Mouse (Mus musculus) testis, adult 2 months (tissue): ENCODE measurements around the gene Whamm.

Experiments used
- CTCF ChIP-seq: fragments of 200-500 bp; IDR thresholded peaks from 2 replicates; pipeline ENCODE4 v1.5.1; 2012; ENCODE audit warnings: low read depth, mild to moderate bottlenecking, inconsistent platforms, low read length, moderate library complexity; ENCODE audit not compliant: control insufficient read depth, insufficient read depth, insufficient replicate concordance
- POLR2A ChIP-seq: fragments of 200-500 bp; IDR thresholded peaks from 2 replicates; pipeline ENCODE4 v1.6.1; 2012; ENCODE audit warnings: low read depth, mild to moderate bottlenecking, inconsistent platforms, low read length, moderate library complexity; ENCODE audit not compliant: control insufficient read depth

DNA sequence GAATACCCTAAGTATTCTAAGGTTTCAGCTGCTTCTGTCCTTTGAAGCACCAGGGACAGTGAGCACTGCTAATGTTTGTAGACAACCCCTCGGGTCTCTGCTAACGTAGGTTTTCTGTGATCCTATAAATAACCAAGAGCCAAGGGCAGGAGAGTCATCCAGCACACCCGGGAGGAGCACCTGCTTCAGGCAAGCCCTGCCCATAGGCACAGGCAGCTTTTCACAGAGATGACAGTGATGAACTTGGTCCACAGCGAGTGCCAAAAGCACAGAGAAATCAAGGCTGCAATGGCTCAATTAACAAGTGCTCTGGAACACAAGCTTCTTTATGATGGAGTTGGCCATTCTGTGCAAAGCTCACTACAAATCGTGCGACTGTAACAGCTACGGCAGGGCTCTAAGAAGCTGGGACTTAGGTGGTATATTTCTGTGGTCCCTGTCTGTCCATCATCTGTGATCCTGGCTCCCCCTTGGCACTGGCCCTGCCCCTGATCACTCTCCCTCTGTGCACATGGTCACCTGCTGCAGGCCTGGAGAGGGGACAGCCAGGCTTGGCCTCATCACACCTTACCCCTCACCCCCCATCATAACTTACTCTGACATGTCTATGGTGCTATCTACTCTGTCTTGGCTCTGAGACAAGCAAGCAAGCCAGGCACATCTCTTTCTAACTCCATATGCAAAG lies 73.6 kb downstream of the Whamm start:
- TF ChIP-seq CTCF: no peak
- TF ChIP-seq POLR2A: no peak
